23 mouse cellular contexts compared by ENCODE assay signal in the genomic region with DNA sequence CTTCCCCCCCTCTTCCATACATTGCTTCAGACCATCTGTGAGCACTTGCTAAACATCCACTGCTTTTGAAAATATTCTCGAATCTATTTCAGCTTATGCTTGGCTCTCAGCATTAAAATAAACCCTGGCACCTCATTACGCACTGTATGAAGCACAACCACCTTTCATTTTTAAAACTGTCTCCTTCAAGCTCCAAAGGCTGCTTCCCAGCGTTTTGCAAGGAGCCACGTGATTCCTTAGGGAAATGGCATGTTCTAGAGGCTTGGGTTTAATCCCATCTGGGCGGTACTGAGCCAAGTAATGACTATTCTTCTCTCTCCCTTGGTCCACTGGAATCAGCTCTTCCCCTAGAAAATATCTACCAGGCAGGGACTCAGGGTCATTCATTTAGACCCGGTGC.
DNase-seq lines count a peak whose midpoint lies in the region; ATAC-seq and TF ChIP-seq lines count a peak whose summit lies in the region.
"Had no signal": no experiment of that assay in that cellular context is flagged by ENCODE, and none has a peak within 500 bp of the region (broad histone marks: within the 10 kb centered on the region; RNA-seq: fewer than 3 reads in every experiment).

No protein-coding gene starts in this region.

- no peak for ATAC-seq in forebrain, postnatal 0 days
- no peak for ATAC-seq in forebrain, embryonic 14.5 days
- ATAC-seq: forebrain, embryonic 13.5 days had no signal

- no peak for TF ChIP-seq CTCF in forebrain, postnatal 0 days (IDR thresholded peaks at IDR 0.05; ENCODE audit: low read depth)
- TF ChIP-seq CTCF in cortical plate, adult 2 months (IDR thresholded peaks at IDR 0.05; ENCODE audit: extremely low read depth, insufficient read depth, low read length), result no peak

- no peak overlapping the region for H3K9ac ChIP-seq in forebrain, postnatal 0 days
- no peak overlapping the region for H3K9ac ChIP-seq in forebrain, embryonic 14.5 days (ENCODE audit: low read length)
- H3K9ac ChIP-seq: embryonic facial prominence, embryonic 12.5 days; forebrain, embryonic 13.5 days; limb, embryonic 12.5 days; liver, embryonic 13.5 days; lung, embryonic 14.5 days; midbrain, embryonic 12.5 days had no signal

- no peak overlapping the region for H3K4me3 ChIP-seq in forebrain, postnatal 0 days (ENCODE audit: low read depth, low read length)
- H3K4me3 ChIP-seq in forebrain, embryonic 14.5 days (ENCODE audit: low read depth, low read length), result no peak overlapping the region
- H3K4me3 ChIP-seq in cortical plate, adult 2 months (ENCODE audit: insufficient read depth, low read length), result no peak overlapping the region
- H3K4me3 ChIP-seq: embryonic facial prominence, embryonic 12.5 days; erythroblast, embryonic 14.5 days; forebrain, embryonic 13.5 days; limb, embryonic 12.5 days; liver, embryonic 13.5 days; midbrain, embryonic 12.5 days had no signal

- 58% methylated on average over 6 of the region's 6 CpGs for WGBS in forebrain, postnatal 0 days
- WGBS in forebrain, embryonic 14.5 days, result 69% methylated on average over 6 of the region's 6 CpGs

- H3K27ac ChIP-seq in forebrain, postnatal 0 days (ENCODE audit: low read depth, low read length), result no peak overlapping the region
- no peak overlapping the region for H3K27ac ChIP-seq in forebrain, embryonic 14.5 days (ENCODE audit: low read depth, low read length)
- 0 out of 2 replicates have a peak overlapping the region, but pooled peaks have one; percentile 45 for H3K27ac ChIP-seq in cortical plate, adult 2 months (ENCODE audit: insufficient read depth, low read length)
- H3K27ac ChIP-seq: embryonic facial prominence, embryonic 12.5 days; forebrain, embryonic 13.5 days; liver, embryonic 13.5 days; macrophage; midbrain, embryonic 12.5 days; stomach, postnatal 0 days had no signal

- DNase-seq in forebrain, postnatal 0 days, result peak; percentile 20
- no peak for DNase-seq in forebrain, embryonic 14.5 days (ENCODE audit: low spot score)
- DNase-seq in left cerebral cortex, adult 9 months (ENCODE audit: low spot score in 2 of 2), result peak; percentile 37 to 53
- DNase-seq in right cerebral cortex, postnatal 14 days, result peak; percentile 24
- no peak for DNase-seq in urinary bladder, postnatal 36 days (ENCODE audit: low spot score in 2 of 2)
- no peak for DNase-seq in heart, postnatal 4 days
- DNase-seq in T-cell, adult 2 months (ENCODE audit: low spot score), result no peak
- DNase-seq: cerebellum, adult 9-11 months; gastrocnemius, postnatal 14 days; kidney, adult 8-10 months; kidney, postnatal 25 days; liver, embryonic 13.5 days; lung, embryonic 14.5 days; thymus, postnatal 14 days had no signal

- no peaks in the 10 kb centered on the region for H3K36me3 ChIP-seq in forebrain, postnatal 0 days (ENCODE audit: insufficient read depth)
- H3K36me3 ChIP-seq in forebrain, embryonic 14.5 days (ENCODE audit: control insufficient read depth, insufficient read depth, low read length), result no peaks in the 10 kb centered on the region
- H3K36me3 ChIP-seq: embryonic facial prominence, embryonic 12.5 days; G1E; limb, embryonic 12.5 days; liver, embryonic 13.5 days; midbrain, embryonic 12.5 days had no signal

- H3K27me3 ChIP-seq in forebrain, postnatal 0 days (ENCODE audit: insufficient read depth, low read length), result peaks cover 8% of the 10 kb centered on the region
- peaks cover 16% of the 10 kb centered on the region for H3K27me3 ChIP-seq in forebrain, embryonic 14.5 days (replicated peaks; ENCODE audit: control insufficient read depth, insufficient read depth, low read length)
- H3K27me3 ChIP-seq: embryonic facial prominence, embryonic 12.5 days; liver, embryonic 13.5 days had no signal

- TF ChIP-seq POLR2A in cortical plate, adult 2 months (IDR thresholded peaks at IDR 0.05; ENCODE audit: extremely low read depth, insufficient read depth, low read length), result no peak

- no peak overlapping the region for H3K4me2 ChIP-seq in forebrain, postnatal 0 days (ENCODE audit: low read depth)
- H3K4me2 ChIP-seq in forebrain, embryonic 14.5 days (ENCODE audit: low read length), result no peak overlapping the region
- H3K4me2 ChIP-seq: embryonic facial prominence, embryonic 12.5 days; forebrain, embryonic 13.5 days; limb, embryonic 12.5 days; liver, embryonic 13.5 days; lung, embryonic 14.5 days; midbrain, embryonic 12.5 days had no signal

- no peaks in the 10 kb centered on the region for H3K4me1 ChIP-seq in forebrain, postnatal 0 days (ENCODE audit: insufficient read depth)
- H3K4me1 ChIP-seq in forebrain, embryonic 14.5 days (ENCODE audit: control insufficient read depth, insufficient read depth, low read length), result peaks cover 4% of the 10 kb centered on the region
- no peaks in the 10 kb centered on the region; the same call in 1 of the 2 replicates for H3K4me1 ChIP-seq in cortical plate, adult 2 months (ENCODE audit: control insufficient read depth, insufficient read depth, low read length)
- H3K4me1 ChIP-seq: liver, embryonic 13.5 days had no signal

- H3K9me3 ChIP-seq in forebrain, postnatal 0 days (ENCODE audit: low read length), result no peaks in the 10 kb centered on the region
- H3K9me3 ChIP-seq in forebrain, embryonic 14.5 days (replicated peaks; ENCODE audit: control insufficient read depth, low read length), result no peaks in the 10 kb centered on the region
- H3K9me3 ChIP-seq: embryonic facial prominence, embryonic 12.5 days; forebrain, embryonic 13.5 days; limb, embryonic 12.5 days; liver, embryonic 13.5 days; midbrain, embryonic 12.5 days had no signal

Comparison
In these comparisons a context has a peak if more than half of its experiments do, and no peak if none do; other contexts are left out.
1. DNase-seq: peak in forebrain, postnatal 0 days (single experiment), left cerebral cortex, adult 9 months (2 of 2) and right cerebral cortex, postnatal 14 days (single experiment); none in forebrain, embryonic 14.5 days (single experiment), urinary bladder, postnatal 36 days (0 of 2), heart, postnatal 4 days (single experiment) and T-cell, adult 2 months (single experiment).